Mouse (Mus musculus) neural tube, embryonic 11.5 days (tissue): ENCODE measurements around the gene Cyp4f17. TPM values are rescaled to one million over a fixed set of nuclear protein-coding genes. Genes with fewer than 3 reads are reported as not detected.
"Not testable (repeated sequence)": the region's sequence is repeated elsewhere in the genome, so short reads cannot be mapped to it uniquely, and the experiment has no call there.

Experiments
- ATAC-seq: fragments of 200-750 bp; cut with Nextera tagmentation; 2 replicates; pipeline ENCODE4 v1.8.0; 2017; ENCODE audit warnings: moderate number of reproducible peaks, mild to moderate bottlenecking, moderate TSS enrichment, moderate library complexity; ENCODE audit not compliant: insufficient read depth, low FRiP score, low TSS enrichment
- DNase-seq: peaks from one replicate; pipeline ENCODE4 v3.0.0-alpha.2; 2015; ENCODE audit warnings: low spot score
- H3K27ac ChIP-seq: fragments of 300-500 bp; sonication (generic); 2 replicates; pipeline ENCODE4 v1.5.1; 2014; ENCODE audit warnings: low read depth, mild to moderate bottlenecking, low read length
- H3K27me3 ChIP-seq: fragments of 300-500 bp; sonication (generic); 2 replicates; pipeline ENCODE4 v1.6.1; 2014; ENCODE audit warnings: mild to moderate bottlenecking, low read length, mixed read lengths; ENCODE audit not compliant: control insufficient read depth, insufficient read depth
- H3K36me3 ChIP-seq: fragments of 300-500 bp; sonication (generic); 2 replicates; pipeline ENCODE4 v1.6.1; 2014; ENCODE audit warnings: mild to moderate bottlenecking, low read length, moderate library complexity, mixed read lengths; ENCODE audit not compliant: control insufficient read depth, insufficient read depth
- H3K4me1 ChIP-seq: fragments of 300-500 bp; sonication (generic); 2 replicates; pipeline ENCODE4 v1.6.1; 2014; ENCODE audit warnings: low read length, mixed read lengths; ENCODE audit not compliant: control insufficient read depth, insufficient read depth
- H3K4me2 ChIP-seq: fragments of 300-500 bp; sonication (generic); 2 replicates; pipeline ENCODE4 v1.6.1; 2014; ENCODE audit warnings: low read depth, mild to moderate bottlenecking, moderate library complexity
- H3K4me3 ChIP-seq: fragments of 300-500 bp; sonication (generic); 2 replicates; pipeline ENCODE4 v1.5.1; 2014; ENCODE audit warnings: low read depth, low read length
- H3K9ac ChIP-seq: fragments of 300-500 bp; sonication (generic); 2 replicates; pipeline ENCODE4 v1.6.1; 2014; ENCODE audit warnings: mild to moderate bottlenecking, low read length
- H3K9me3 ChIP-seq: fragments of 300-500 bp; sonication (generic); 2 replicates; pipeline ENCODE4 v1.6.1; 2016; ENCODE audit warnings: low read length; ENCODE audit not compliant: control insufficient read depth
- WGBS: fragments of 180-500 bp; shearing (Covaris S2); extraction: QIAGEN DNeasy Blood & Tissue Kit; methylation state at CpG from one replicate; pipeline ENCODE4 v1.1.7; 2014; 5-methylcytosine and 5-hydroxymethylcytosine counted together
- polyA plus RNA-seq: library from polyadenylated mRNA; unstranded; fragments of >200 nt; fragmentation: Nextera tagmentation; extraction: Ambion mirVana; gene quantifications from 2 replicates; pipeline ENCODE4 v1.2.1, GENCODE M21; 2014

Gene Cyp4f17
- polyA plus RNA-seq, 1 experiment from 2014 or later: 6.6 TPM

DNA sequence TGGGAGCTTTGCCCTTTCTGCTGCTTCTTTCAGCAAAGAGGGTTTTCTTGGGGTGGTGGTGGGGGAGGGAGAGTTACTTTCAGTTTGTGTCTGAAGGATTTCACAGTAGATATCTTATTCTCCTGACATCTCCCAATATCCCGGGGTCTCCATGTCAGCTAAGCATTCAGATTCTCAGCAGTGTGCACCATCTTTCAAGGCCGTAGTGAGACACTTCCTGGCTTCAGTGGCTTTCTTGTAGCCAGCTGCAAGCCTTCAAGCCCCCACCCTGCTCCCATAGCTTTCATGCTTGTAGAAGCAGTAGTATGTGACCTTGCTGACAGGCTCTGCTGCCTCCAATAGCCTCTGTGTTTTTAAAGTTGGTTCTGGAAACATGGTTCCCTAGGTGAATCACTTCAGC, 67.4 kb downstream of the Cyp4f17 start:
- not testable (repeated sequence) for H3K27me3 ChIP-seq, H3K9ac ChIP-seq, H3K9me3 ChIP-seq, DNase-seq, H3K27ac ChIP-seq, H3K4me1 ChIP-seq, H3K36me3 ChIP-seq, ATAC-seq, H3K4me2 ChIP-seq, H3K4me3 ChIP-seq
- 74% methylated on average over 2 of the region's 2 CpGs for WGBS

DNA sequence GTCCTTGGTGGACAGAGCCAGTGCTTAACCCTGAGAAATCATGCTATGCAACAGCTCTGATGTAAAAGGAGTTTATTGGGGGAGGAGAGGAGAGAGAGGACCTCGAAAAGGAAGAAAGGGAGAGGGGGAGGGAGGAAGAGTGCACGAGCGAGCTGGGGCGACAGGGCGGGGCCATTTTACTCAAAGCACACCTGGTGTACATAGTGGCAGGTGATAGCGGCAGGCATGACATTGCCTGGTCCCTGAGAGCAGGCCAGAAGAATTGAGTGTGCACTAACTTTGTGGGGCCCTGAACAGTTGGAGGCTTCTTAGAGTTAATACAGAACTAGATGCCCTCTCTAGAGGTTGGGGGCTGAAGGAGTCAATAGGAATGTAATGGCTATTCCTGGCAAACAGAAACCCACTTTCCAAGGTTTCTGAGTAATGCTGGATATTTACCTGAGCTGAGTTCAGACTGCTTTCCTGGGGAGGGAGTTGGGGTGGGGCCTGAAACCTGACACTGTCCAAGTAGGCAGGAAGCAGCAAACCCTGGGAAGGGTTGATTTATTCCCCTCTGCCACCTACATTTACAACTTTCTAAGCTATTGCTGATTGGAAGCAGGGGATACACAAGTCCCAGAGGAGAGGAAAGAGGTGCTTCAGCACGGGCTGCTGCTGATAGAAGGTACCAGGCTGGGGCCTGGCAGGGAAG, 71.8 kb downstream of the Cyp4f17 start:
- H3K27ac ChIP-seq: no peak overlapping the region
- H3K9ac ChIP-seq: no peak overlapping the region
- H3K4me1 ChIP-seq: no peaks in the 10 kb centered on the region
- no peaks in the 10 kb centered on the region for H3K9me3 ChIP-seq
- no peak for ATAC-seq
- WGBS: 60% methylated on average over 7 of the region's 7 CpGs
- H3K27me3 ChIP-seq: no peaks in the 10 kb centered on the region
- DNase-seq: no peak
- no peaks in the 10 kb centered on the region for H3K36me3 ChIP-seq
- H3K4me3 ChIP-seq: no peak overlapping the region
- H3K4me2 ChIP-seq: no peak overlapping the region

Other genes starting within 250 kb of the Cyp4f17 start
- 114 and 115 TPM in 2 replicates for gene Brd4, start 221.3 kb upstream of the Cyp4f17 start, polyA plus RNA-seq
- 50.6 and 51.8 TPM in 2 replicates for gene Akap8, start 184.8 kb upstream of the Cyp4f17 start, polyA plus RNA-seq
- gene Akap8l, start 155.4 kb upstream of the Cyp4f17 start, polyA plus RNA-seq: 73.2 and 81.3 TPM in 2 replicates
- 43.8 and 47.2 TPM in 2 replicates for gene Wiz, start 116.6 kb upstream of the Cyp4f17 start, polyA plus RNA-seq
- gene Rasal3, start 102.5 kb upstream of the Cyp4f17 start, polyA plus RNA-seq: 0.42 and 0.82 TPM in 2 replicates
- not detected in 2 replicates for gene Pglyrp2, start 81.9 kb upstream of the Cyp4f17 start, polyA plus RNA-seq
- 0.53 and 0.74 TPM in 2 replicates for gene Cyp4f39, start 53.3 kb upstream of the Cyp4f17 start, polyA plus RNA-seq
- 11.3 and 12.1 TPM in 2 replicates for gene Cyp4f16, start 30.5 kb downstream of the Cyp4f17 start, polyA plus RNA-seq
- not detected in 2 replicates for gene Cyp4f37, start 115.3 kb downstream of the Cyp4f17 start, polyA plus RNA-seq
- gene Cyp4f40, start 152.8 kb downstream of the Cyp4f17 start, polyA plus RNA-seq: not detected in 2 replicates
- 0.77 TPM in 1 of 2 replicates, not detected in the other for gene Cyp4f15, start 179.6 kb downstream of the Cyp4f17 start, polyA plus RNA-seq